Mouse (Mus musculus) forebrain, embryonic 11.5 days (tissue): ENCODE measurements at regions not wholly inside any gene's neighbourhood (a gene's known extent, or its start where the extent isn't known, plus 50 kb on each side); places are given as distances from the start of the nearest gene placed in this dataset.

Experiments used
- ATAC-seq: fragments of 200-750 bp; cut with Nextera tagmentation; replicated peaks from 2 replicates; pipeline ENCODE4 v1.8.0; 2017; ENCODE audit warnings: moderate TSS enrichment; ENCODE audit not compliant: low FRiP score
- DNase-seq: peaks from one replicate; pipeline ENCODE4 v3.0.0-alpha.2; 2017; ENCODE audit warnings: low spot score
- H3K27ac ChIP-seq: fragments of 300-500 bp; sonication (generic); 2 replicates; pipeline ENCODE4 v1.5.1; 2014; ENCODE audit warnings: low read depth, low read length
- H3K27me3 ChIP-seq: fragments of 300-500 bp; sonication (generic); 2 replicates; pipeline ENCODE4 v1.6.1; 2014; ENCODE audit warnings: mild to moderate bottlenecking, low read length, mixed read lengths; ENCODE audit not compliant: control insufficient read depth, insufficient read depth
- H3K36me3 ChIP-seq: fragments of 300-500 bp; sonication (generic); 2 replicates; pipeline ENCODE4 v1.6.1; 2014; ENCODE audit warnings: mild to moderate bottlenecking, low read length, moderate library complexity, mixed read lengths; ENCODE audit not compliant: control insufficient read depth, insufficient read depth
- H3K4me1 ChIP-seq: fragments of 300-500 bp; sonication (generic); replicated peaks from 2 replicates; pipeline ENCODE4 v1.6.1; 2014; ENCODE audit warnings: low read length, mixed read lengths; ENCODE audit not compliant: control insufficient read depth, insufficient read depth
- H3K4me2 ChIP-seq: fragments of 300-500 bp; sonication (generic); 2 replicates; pipeline ENCODE4 v1.6.1; 2014; ENCODE audit warnings: low read depth, mild to moderate bottlenecking, low read length, moderate library complexity, mixed read lengths; ENCODE audit not compliant: severe bottlenecking
- H3K4me3 ChIP-seq: fragments of 300-500 bp; sonication (generic); 2 replicates; pipeline ENCODE4 v1.5.1; 2014; ENCODE audit warnings: low read depth, low read length
- H3K9ac ChIP-seq: fragments of 300-500 bp; sonication (generic); 2 replicates; pipeline ENCODE4 v1.6.1; 2014; ENCODE audit warnings: low read length
- H3K9me3 ChIP-seq: fragments of 300-500 bp; sonication (generic); 2 replicates; pipeline ENCODE4 v1.6.1; 2016; ENCODE audit warnings: low read length, mixed read lengths; ENCODE audit not compliant: control insufficient read depth
- WGBS: fragments of 180-500 bp; shearing (Covaris S2); extraction: QIAGEN DNeasy Blood & Tissue Kit; methylation state at CpG from one replicate; pipeline ENCODE4 v1.1.7; 2014; 5-methylcytosine and 5-hydroxymethylcytosine counted together

- Histone ChIP-seq H3K27ac (no peak overlapping the region), H3K4me1 (no peaks in the 10 kb centered on the region), H3K9ac (no peak overlapping the region), H3K4me3 (no peak overlapping the region), H3K4me2 (no peak overlapping the region), H3K36me3 (no peaks in the 10 kb centered on the region), H3K9me3 (no peaks in the 10 kb centered on the region), H3K27me3 (no peaks in the 10 kb centered on the region)
- no peak for ATAC-seq
- WGBS, result 81% methylated on average over 2 of the region's 2 CpGs
- no peak for DNase-seq
Measured at GRCm38 (mm10) chr1:120767054-120767453, 164.8 kb downstream of the En1 start.

GRCm38 (mm10) chr1:120771269-120771668 is 169.1 kb downstream of the En1 start:
- 67% methylated on average over 2 of the region's 2 CpGs for WGBS
- DNase-seq (no peak), ATAC-seq (no peak)
- no peaks in the 10 kb centered on the region for H3K4me1 ChIP-seq
- no peaks in the 10 kb centered on the region for H3K9me3 ChIP-seq
- no peak overlapping the region for H3K4me3 ChIP-seq
- H3K36me3 ChIP-seq, result no peaks in the 10 kb centered on the region
- no peak overlapping the region for H3K4me2 ChIP-seq
- H3K9ac ChIP-seq, result no peak overlapping the region
- H3K27ac ChIP-seq, result no peak overlapping the region
- H3K27me3 ChIP-seq, result no peaks in the 10 kb centered on the region

GRCm38 (mm10) chr1:120776906-120777305 is 174.7 kb downstream of the En1 start:
- Histone ChIP-seq H3K4me3 (no peak overlapping the region), H3K4me2 (no peak overlapping the region), H3K4me1 (no peaks in the 10 kb centered on the region), H3K27ac (no peak overlapping the region), H3K36me3 (no peaks in the 10 kb centered on the region), H3K9ac (no peak overlapping the region), H3K9me3 (no peaks in the 10 kb centered on the region), H3K27me3 (no peaks in the 10 kb centered on the region)
- DNase-seq (no peak), ATAC-seq (no peak)
- WGBS, result 77% methylated on average over 2 of the region's 2 CpGs

- Histone ChIP-seq H3K9me3 (no peaks in the 10 kb centered on the region), H3K4me3 (no peak overlapping the region), H3K4me2 (no peak overlapping the region), H3K9ac (no peak overlapping the region), H3K4me1 (no peaks in the 10 kb centered on the region), H3K27ac (no peak overlapping the region), H3K36me3 (no peaks in the 10 kb centered on the region), H3K27me3 (no peaks in the 10 kb centered on the region)
- ATAC-seq (no peak), DNase-seq (no peak)
- WGBS, result 93% methylated on average over 2 of the region's 2 CpGs
Measured at GRCm38 (mm10) chr1:120777468-120777867, 175.2 kb downstream of the En1 start.

GRCm38 (mm10) chr1:120795245-120795644 is 193.0 kb downstream of the En1 start:
- 72% methylated on average over 14 of the region's 14 CpGs for WGBS
- no peak overlapping the region for H3K9ac ChIP-seq
- H3K36me3 ChIP-seq, result no peaks in the 10 kb centered on the region
- no peak overlapping the region for H3K4me2 ChIP-seq
- no peaks in the 10 kb centered on the region for H3K4me1 ChIP-seq
- ATAC-seq (no peak), DNase-seq (no peak)
- H3K27me3 ChIP-seq, result no peaks in the 10 kb centered on the region
- H3K27ac ChIP-seq, result no peak overlapping the region
- no peaks in the 10 kb centered on the region for H3K9me3 ChIP-seq
- H3K4me3 ChIP-seq, result no peak overlapping the region

- no peak for ATAC-seq
Measured at GRCm38 (mm10) chr1:120801248-120801979, 199.2 kb downstream of the En1 start.

GRCm38 (mm10) chr1:120801980-120802364 is 199.8 kb downstream of the En1 start:
- ATAC-seq, result no peak
- Histone ChIP-seq H3K4me1 (0 out of 2 replicates have a peak, but pooled peaks cover 3% of the 10 kb centered on the region), H3K9ac (no peak overlapping the region), H3K9me3 (no peaks in the 10 kb centered on the region), H3K4me2 (no peak overlapping the region), H3K27ac (no peak overlapping the region), H3K4me3 (no peak overlapping the region), H3K36me3 (no peaks in the 10 kb centered on the region), H3K27me3 (no peaks in the 10 kb centered on the region)
- DNase-seq, result no peak
- 72% methylated on average over 8 of the region's 8 CpGs for WGBS

More at GRCm38 (mm10) chr1:120801248-120801979, 199.2 kb downstream of the En1 start:
- H3K4me2 ChIP-seq, result no peak overlapping the region
- H3K27me3 ChIP-seq, result no peaks in the 10 kb centered on the region
- no peaks in the 10 kb centered on the region for H3K9me3 ChIP-seq
- DNase-seq, result no peak
- 5% methylated on average over 5 of the region's 5 CpGs for WGBS
- no peak overlapping the region for H3K27ac ChIP-seq
- H3K4me3 ChIP-seq, result no peak overlapping the region
- no peak overlapping the region for H3K9ac ChIP-seq
- H3K36me3 ChIP-seq, result no peaks in the 10 kb centered on the region
- 0 out of 2 replicates have a peak, but pooled peaks cover 3% of the 10 kb centered on the region for H3K4me1 ChIP-seq

- WGBS, result 86% methylated on average over 4 of the region's 4 CpGs
Measured at GRCm38 (mm10) chr1:120814441-120814840, 212.2 kb downstream of the En1 start.

GRCm38 (mm10) chr1:120816237-120816820 is 214.1 kb downstream of the En1 start:
- no peak for DNase-seq
- no peak overlapping the region for H3K4me2 ChIP-seq
- no peak for ATAC-seq
- H3K27me3 ChIP-seq, result no peaks in the 10 kb centered on the region
- H3K27ac ChIP-seq, result no peak overlapping the region
- no peak overlapping the region for H3K9ac ChIP-seq
- no peaks in the 10 kb centered on the region for H3K4me1 ChIP-seq
- H3K4me3 ChIP-seq, result no peak overlapping the region
- no peaks in the 10 kb centered on the region for H3K9me3 ChIP-seq
- 67% methylated on average over 5 of the region's 5 CpGs for WGBS
- no peaks in the 10 kb centered on the region for H3K36me3 ChIP-seq

More at GRCm38 (mm10) chr1:120814441-120814840, 212.2 kb downstream of the En1 start:
- no peak for ATAC-seq
- no peaks in the 10 kb centered on the region for H3K36me3 ChIP-seq
- H3K4me3 ChIP-seq, result no peak overlapping the region
- H3K27ac ChIP-seq, result no peak overlapping the region
- no peak overlapping the region for H3K4me2 ChIP-seq
- no peak for DNase-seq
- no peaks in the 10 kb centered on the region for H3K4me1 ChIP-seq
- no peaks in the 10 kb centered on the region for H3K27me3 ChIP-seq
- H3K9ac ChIP-seq, result no peak overlapping the region
- no peaks in the 10 kb centered on the region for H3K9me3 ChIP-seq
